Mouse (Mus musculus) ES-Bruce4 (cell line): ENCODE results near the gene Ppm1l. TPM values are rescaled to one million over a fixed set of nuclear protein-coding genes. Genes with fewer than 3 reads are reported as not detected.

ENCODE experiments used
- H3K27ac ChIP-seq: 2 replicates; pipeline ENCODE4 v1.5.1; 2012; ENCODE audit warnings: low read length, inconsistent platforms; ENCODE audit not compliant: insufficient read depth
- H3K27me3 ChIP-seq: 2 replicates; pipeline ENCODE4 v1.6.1; 2012; ENCODE audit warnings: mild to moderate bottlenecking, low read length, inconsistent platforms; ENCODE audit not compliant: control insufficient read depth, poor library complexity, insufficient read depth, severe bottlenecking
- H3K36me3 ChIP-seq: 2 replicates; pipeline ENCODE4 v1.6.1; 2012; ENCODE audit warnings: inconsistent platforms, mild to moderate bottlenecking, low read length, moderate library complexity; ENCODE audit not compliant: control insufficient read depth, poor library complexity, insufficient read depth, severe bottlenecking
- H3K4me1 ChIP-seq: one replicate; pipeline ENCODE4 v1.8.1; 2011; ENCODE audit warnings: low read length; ENCODE audit not compliant: control insufficient read depth, insufficient read depth
- H3K4me3 ChIP-seq: 2 replicates; pipeline ENCODE4 v1.5.1; 2011; ENCODE audit warnings: low read depth, mild to moderate bottlenecking, low read length
- H3K9ac ChIP-seq: 2 replicates; pipeline ENCODE4 v1.6.1; 2012; ENCODE audit warnings: low read depth, mild to moderate bottlenecking, inconsistent platforms; ENCODE audit not compliant: poor library complexity, severe bottlenecking
- H3K9me3 ChIP-seq: replicated peaks from 2 replicates; pipeline ENCODE4 v1.6.1; 2012; ENCODE audit warnings: mild to moderate bottlenecking, low read length, inconsistent platforms; ENCODE audit not compliant: control insufficient read depth, poor library complexity, insufficient read depth, severe bottlenecking
- CTCF ChIP-seq: IDR thresholded peaks from one replicate; pipeline ENCODE4 v1.8.1; 2011; ENCODE audit warnings: low read depth, low read length
- EP300 ChIP-seq: IDR thresholded peaks from 2 replicates; pipeline ENCODE4 v1.6.1; 2011; ENCODE audit warnings: low read depth, low read length; ENCODE audit not compliant: insufficient read depth
- POLR2A ChIP-seq: IDR thresholded peaks from one replicate; pipeline ENCODE4 v1.8.1; 2011; ENCODE audit warnings: low read length; ENCODE audit not compliant: insufficient read depth
- polyA plus RNA-seq: library from polyadenylated mRNA; stranded (reverse); fragments of >200 nt; gene quantifications from 2 replicates; pipeline ENCODE4 v1.2.4, GENCODE M21; 2011; ENCODE audit warnings: low read depth; ENCODE audit not compliant: missing spikeins, insufficient read depth, insufficient read length

Ppm1l gene
- polyA plus RNA-seq, 1 experiment: 3.5 TPM

DNA sequence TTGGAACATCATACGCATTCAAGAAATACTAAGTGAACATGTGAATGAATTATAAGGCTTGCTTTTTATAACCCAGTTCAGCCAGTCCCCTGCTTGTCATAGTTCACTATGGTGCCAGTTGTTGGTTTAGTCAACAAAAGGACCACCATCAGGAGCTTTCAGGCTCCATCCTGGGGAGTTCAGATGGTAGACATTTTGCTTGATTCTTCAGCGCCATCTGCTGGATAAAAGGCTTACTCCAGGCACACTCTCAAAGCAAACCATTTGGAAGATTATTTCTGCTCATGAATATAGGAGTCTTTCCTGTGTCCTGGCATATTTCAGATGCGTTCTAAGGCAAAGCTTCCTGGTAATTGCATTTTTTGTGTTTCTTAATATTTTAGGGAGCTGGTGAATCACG is 165.2 kb downstream of the Ppm1l start:
- TF ChIP-seq EP300 (no peak), POLR2A (no peak), CTCF (no peak)
- Histone ChIP-seq H3K27ac (no peak overlapping the region), H3K36me3 (no peaks in the 10 kb centered on the region), H3K9me3 (no peaks in the 10 kb centered on the region), H3K4me3 (no peak overlapping the region), H3K27me3 (no peaks in the 10 kb centered on the region), H3K9ac (no peak overlapping the region), H3K4me1 (no peaks in the 10 kb centered on the region)

DNA sequence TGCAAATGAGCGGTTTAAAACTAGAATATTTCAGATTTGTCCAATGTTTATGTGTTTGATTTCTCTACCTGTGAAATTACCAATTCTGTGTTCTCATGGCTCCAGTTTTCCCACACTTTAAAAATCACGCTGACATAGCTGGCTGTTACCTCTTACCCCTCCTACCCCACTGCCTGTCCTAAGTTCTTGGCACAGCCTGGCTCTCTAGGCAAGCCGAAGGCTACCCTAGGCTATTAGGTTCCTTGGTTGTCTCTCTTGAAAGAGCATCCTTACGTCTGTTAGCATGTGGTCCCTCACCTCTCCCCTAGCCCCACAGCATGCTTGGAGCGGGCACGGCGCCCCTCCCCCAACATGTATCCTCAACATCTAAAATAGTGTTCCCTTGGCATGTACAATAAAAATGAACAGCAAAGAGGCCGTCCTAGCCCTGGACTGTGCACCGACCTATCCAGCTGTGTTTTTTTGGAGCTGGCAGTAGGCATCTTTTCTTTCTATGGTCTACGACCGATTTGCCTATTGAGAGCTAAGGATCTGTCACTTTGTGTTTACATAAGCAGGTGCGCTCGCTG is 167.4 kb downstream of the Ppm1l start:
- Histone ChIP-seq H3K9me3 (no peaks in the 10 kb centered on the region), H3K27ac (no peak overlapping the region), H3K4me3 (no peak overlapping the region), H3K27me3 (no peaks in the 10 kb centered on the region), H3K9ac (no peak overlapping the region), H3K4me1 (no peaks in the 10 kb centered on the region), H3K36me3 (no peaks in the 10 kb centered on the region)
- TF ChIP-seq POLR2A (no peak), CTCF (no peak), EP300 (no peak)

- no peak overlapping the region for H3K9ac ChIP-seq
- no peaks in the 10 kb centered on the region for H3K27me3 ChIP-seq
- no peaks in the 10 kb centered on the region for H3K4me1 ChIP-seq
- no peak overlapping the region for H3K4me3 ChIP-seq
- TF ChIP-seq EP300: no peak
- no peak for TF ChIP-seq CTCF
- no peak for TF ChIP-seq POLR2A
- H3K9me3 ChIP-seq: no peaks in the 10 kb centered on the region
- H3K36me3 ChIP-seq: no peaks in the 10 kb centered on the region
- H3K27ac ChIP-seq: no peak overlapping the region
These were observed 167.9 kb downstream of the Ppm1l start for GRCm38 (mm10) chr3:69484582-69484981.

DNA sequence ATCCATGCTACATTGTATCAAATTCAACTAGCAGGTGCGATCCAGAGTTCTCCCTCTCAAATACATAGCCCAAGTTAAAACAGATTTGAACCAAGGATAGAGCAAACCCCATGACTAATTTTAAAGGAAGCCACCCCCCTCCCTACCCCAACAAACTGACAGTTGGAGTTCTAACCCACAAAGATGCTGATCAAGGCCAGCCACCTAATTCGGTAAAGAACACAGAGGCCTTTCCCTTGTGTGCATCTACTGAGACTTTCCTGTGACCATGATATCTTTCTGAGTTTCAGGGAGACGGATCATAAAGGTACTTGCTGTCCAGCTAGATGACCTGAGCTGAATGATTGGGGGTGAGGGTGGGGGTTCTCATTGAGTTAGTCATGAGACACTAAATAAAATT is 168.7 kb downstream of the Ppm1l start:
- H3K36me3 ChIP-seq: no peaks in the 10 kb centered on the region
- no peaks in the 10 kb centered on the region for H3K4me1 ChIP-seq
- TF ChIP-seq EP300: no peak
- no peak for TF ChIP-seq CTCF
- TF ChIP-seq POLR2A: no peak
- no peak overlapping the region for H3K4me3 ChIP-seq
- H3K27ac ChIP-seq: no peak overlapping the region
- no peaks in the 10 kb centered on the region for H3K9me3 ChIP-seq
- H3K27me3 ChIP-seq: no peaks in the 10 kb centered on the region
- no peak overlapping the region for H3K9ac ChIP-seq

- no peak overlapping the region for H3K27ac ChIP-seq
- no peak overlapping the region for H3K9ac ChIP-seq
- no peaks in the 10 kb centered on the region for H3K4me1 ChIP-seq
- no peaks in the 10 kb centered on the region for H3K36me3 ChIP-seq
- H3K9me3 ChIP-seq: no peaks in the 10 kb centered on the region
- no peaks in the 10 kb centered on the region for H3K27me3 ChIP-seq
- TF ChIP-seq EP300: no peak
- TF ChIP-seq CTCF: no peak
- H3K4me3 ChIP-seq: no peak overlapping the region
These were observed 169.1 kb downstream of the Ppm1l start for GRCm38 (mm10) chr3:69485756-69486155.

DNA sequence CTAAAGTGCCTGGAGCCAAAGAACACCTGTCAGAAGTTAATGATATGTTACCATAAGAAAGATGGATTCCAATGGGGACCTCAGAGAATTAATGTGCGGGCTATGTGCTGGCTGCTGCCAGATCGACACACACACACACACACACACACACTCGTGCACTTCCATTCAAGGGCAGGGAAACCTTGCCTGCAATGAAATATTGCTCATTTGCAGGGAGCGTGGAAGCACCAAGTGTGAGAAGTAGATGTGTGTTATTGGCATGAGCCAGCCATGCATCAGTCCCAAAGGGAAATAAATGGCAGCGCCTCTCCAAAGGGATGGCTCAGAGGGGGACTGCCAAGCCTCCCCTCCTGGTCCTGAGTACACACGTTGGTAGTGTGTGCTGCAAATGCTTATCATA is 170.8 kb downstream of the Ppm1l start:
- no peaks in the 10 kb centered on the region for H3K27me3 ChIP-seq
- H3K36me3 ChIP-seq: no peaks in the 10 kb centered on the region
- no peaks in the 10 kb centered on the region for H3K9me3 ChIP-seq
- TF ChIP-seq EP300 (no peak), CTCF (no peak), POLR2A (no peak)
- no peak overlapping the region for H3K9ac ChIP-seq
- H3K4me3 ChIP-seq: no peak overlapping the region
- no peak overlapping the region for H3K27ac ChIP-seq
- no peaks in the 10 kb centered on the region for H3K4me1 ChIP-seq
